ENCODE assay signal across 8 mouse cellular contexts in the genomic region with DNA sequence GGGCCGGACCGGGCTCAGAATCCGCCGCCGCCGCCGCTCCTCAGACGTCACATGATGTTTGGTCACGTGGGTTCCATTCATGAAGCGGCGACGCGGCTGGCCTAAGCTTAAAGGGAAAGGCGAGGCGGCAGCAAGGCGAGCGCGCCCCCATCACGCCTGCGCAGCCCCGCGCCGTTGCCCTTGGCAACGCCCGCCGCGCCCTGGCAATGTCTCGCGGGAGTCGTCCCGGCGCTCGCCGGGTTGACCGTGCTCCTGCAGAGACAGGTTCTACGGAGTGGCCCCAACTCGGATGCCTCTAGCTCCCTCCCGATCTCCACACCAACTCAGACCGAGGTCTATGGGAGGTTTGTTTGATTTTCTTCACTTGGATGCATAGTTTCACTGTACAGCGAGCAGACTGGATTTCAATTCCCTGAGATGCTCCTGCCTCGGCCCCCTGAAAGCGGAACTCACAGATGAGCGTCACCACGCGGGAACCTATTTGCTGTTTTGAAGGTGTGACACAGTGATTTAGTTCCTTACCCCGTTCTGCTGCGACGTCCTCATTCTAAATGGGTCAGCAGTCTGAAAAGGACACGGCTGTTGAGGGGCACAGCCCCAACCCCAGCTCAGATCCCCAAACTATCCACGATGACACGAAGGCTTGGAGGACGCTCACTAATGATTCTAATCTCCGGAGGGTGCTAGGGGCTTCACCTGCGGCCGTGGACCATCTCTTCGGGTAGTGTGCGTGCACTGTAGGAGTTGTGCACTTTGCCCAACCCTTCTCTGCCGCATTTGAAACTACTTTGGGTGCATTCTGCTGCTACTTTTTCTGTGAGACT. TPM values are rescaled to one million over a fixed set of nuclear protein-coding genes. Genes with fewer than 3 reads are reported as not detected.
A peak's percentile ranks its signal among the peaks of the same experiment; 100 is the strongest.
DNase-seq lines count a peak whose midpoint lies in the region; ATAC-seq and TF ChIP-seq lines count a peak whose summit lies in the region.

TSS of gene Mafg (minus strand) at position 81 of the 824 bp plus-strand sequence.

- no peaks in the 10 kb centered on the region for H3K27me3 ChIP-seq in hindbrain, embryonic 10.5 days (ENCODE audit: insufficient read depth, poor library complexity, severe bottlenecking)
- H3K27me3 ChIP-seq in lung, postnatal 0 days (replicated peaks; ENCODE audit: insufficient read depth, low read length) = no peaks in the 10 kb centered on the region

- peak; percentile 83 for DNase-seq in MEL-GATA-1-ER (ENCODE audit: extremely low read depth, low read depth)
- peak; percentile 90 for DNase-seq in cerebellum, adult 8-10 months
- peak; percentile 95 for DNase-seq in hindbrain, embryonic 10.5 days (ENCODE audit: low spot score)
- DNase-seq in layer of hippocampus, adult 9-11 months = peak; percentile 96
- peak; percentile 98 for DNase-seq in lung, postnatal 0 days (ENCODE audit: low spot score)
- peak; percentile 89 for DNase-seq in ovary, postnatal 14 days (ENCODE audit: low spot score)
- peak; percentile 91 for DNase-seq in thymus, postnatal 14 days

- 10% methylated on average over 58 of the region's 58 CpGs for WGBS in hindbrain, embryonic 10.5 days
- WGBS in lung, postnatal 0 days = 11% methylated on average over 52 of the region's 58 CpGs

- H3K36me3 ChIP-seq in hindbrain, embryonic 10.5 days = peaks cover 16% of the 10 kb centered on the region
- no peaks in the 10 kb centered on the region for H3K36me3 ChIP-seq in lung, postnatal 0 days (ENCODE audit: insufficient read depth, low read length)

- no peaks in the 10 kb centered on the region for H3K9me3 ChIP-seq in hindbrain, embryonic 10.5 days
- no peaks in the 10 kb centered on the region for H3K9me3 ChIP-seq in lung, postnatal 0 days (ENCODE audit: low read length)

- ATAC-seq in frontal cortex, adult (ENCODE audit: low TSS enrichment) = peak; percentile 88
- peak; percentile 90 for ATAC-seq in lung, postnatal 0 days

- H3K9ac ChIP-seq in lung, postnatal 0 days (replicated peaks; ENCODE audit: low read depth) = peak within 1 kb of the TSS; percentile 90

- TF ChIP-seq EP300 in lung, postnatal 0 days (IDR thresholded peaks at IDR 0.05) = no peak

- H3K4me1 ChIP-seq in hindbrain, embryonic 10.5 days (replicated peaks) = peaks cover 47% of the 10 kb centered on the region
- H3K4me1 ChIP-seq in lung, postnatal 0 days (ENCODE audit: insufficient read depth, low read depth, low read length) = peaks cover 19% of the 10 kb centered on the region

- no peak for TF ChIP-seq CTCF in lung, postnatal 0 days (IDR thresholded peaks at IDR 0.05)

- H3K27ac ChIP-seq in hindbrain, embryonic 10.5 days = peak within 1 kb of the TSS; percentile 98
- H3K27ac ChIP-seq in lung, postnatal 0 days (ENCODE audit: low read length) = peak within 1 kb of the TSS; percentile 92

- H3K4me2 ChIP-seq in lung, postnatal 0 days (replicated peaks; ENCODE audit: low read depth, low read length) = peak within 1 kb of the TSS; percentile 87

- H3K4me3 ChIP-seq in hindbrain, embryonic 10.5 days = peak within 1 kb of the TSS; percentile 96
- H3K4me3 ChIP-seq in lung, postnatal 0 days (ENCODE audit: low read depth, low read length) = peak within 1 kb of the TSS; percentile 92

RNA-seq across cellular contexts. Expression of gene Mafg, which starts in this region (rescaled TPM):
- polyA plus RNA-seq in hindbrain, embryonic 10.5 days (2016; fragmentation: Nextera tagmentation; extraction: Ambion mirVana) = 23.1 and 26.2 TPM in 2 replicates
- 25.9 and 28.3 TPM in 2 replicates for polyA plus RNA-seq in lung, postnatal 0 days (2015; fragmentation: Nextera tagmentation; extraction: Ambion mirVana)

Comparison
In these comparisons a context has a peak if more than half of its experiments do, and no peak if none do; other contexts are left out.
1. Peak in every context shown above with its lines: DNase-seq, ATAC-seq, H3K4me3 ChIP-seq and H3K27ac ChIP-seq.